Mouse (Mus musculus) layer of hippocampus, adult 9-10 months (tissue): ENCODE measurements at regions not wholly inside any gene's neighbourhood (a gene's known extent, or its start where the extent isn't known, plus 50 kb on each side); places are given as distances from the start of the nearest gene placed in this dataset.
"Not testable (repeated sequence)": the region's sequence is repeated elsewhere in the genome, so short reads cannot be mapped to it uniquely, and the experiment has no call there.

Experiments used
- DNase-seq: peaks from one replicate; pipeline ENCODE4 v3.0.0; 2022; ENCODE audit warnings: low spot score

GRCm38 (mm10) chr3:40379063-40379462 is 152.0 kb upstream of the Intu start:
- DNase-seq: no peak

- DNase-seq: peak; percentile 13
Measured at GRCm38 (mm10) chr3:40391631-40392030, 139.5 kb upstream of the Intu start.

- DNase-seq: no peak
Measured at GRCm38 (mm10) chr3:40398184-40398583, 132.9 kb upstream of the Intu start.

- DNase-seq: no peak
Measured at GRCm38 (mm10) chr3:40403402-40403801, 127.7 kb upstream of the Intu start.

GRCm38 (mm10) chr3:40405095-40405948 is 125.8 kb upstream of the Intu start:
- DNase-seq: no peak

- DNase-seq: no peak
Measured at GRCm38 (mm10) chr3:40405949-40406236, 125.2 kb upstream of the Intu start.

- DNase-seq: no peak
Measured at GRCm38 (mm10) chr3:40408921-40409488, 122.1 kb upstream of the Intu start.

- DNase-seq: no peak
Measured at GRCm38 (mm10) chr3:40410749-40411310, 120.3 kb upstream of the Intu start.

- DNase-seq: not testable (repeated sequence)
Measured at GRCm38 (mm10) chr3:40425183-40425844, 105.8 kb upstream of the Intu start.

- no peak for DNase-seq
Measured at GRCm38 (mm10) chr3:40426070-40426469, 105.0 kb upstream of the Intu start.

GRCm38 (mm10) chr3:40428021-40428420 is 103.1 kb upstream of the Intu start:
- no peak for DNase-seq

- DNase-seq: no peak
Measured at GRCm38 (mm10) chr3:40438251-40438650, 92.8 kb upstream of the Intu start.

- DNase-seq: no peak
Measured at GRCm38 (mm10) chr3:40441092-40442036, 89.7 kb upstream of the Intu start.

- peak; percentile 67 for DNase-seq
Measured at GRCm38 (mm10) chr3:40443788-40444595, 87.1 kb upstream of the Intu start.

GRCm38 (mm10) chr3:40452958-40453357 is 78.1 kb upstream of the Intu start:
- no peak for DNase-seq

- DNase-seq: no peak
Measured at GRCm38 (mm10) chr3:40453552-40453951, 77.5 kb upstream of the Intu start.

GRCm38 (mm10) chr3:40456070-40456469 is 75.0 kb upstream of the Intu start:
- DNase-seq: no peak

- DNase-seq: no peak
Measured at GRCm38 (mm10) chr3:40458490-40458889, 72.6 kb upstream of the Intu start.

GRCm38 (mm10) chr3:40463446-40463845 is 67.6 kb upstream of the Intu start:
- no peak for DNase-seq

GRCm38 (mm10) chr3:40470101-40470500 is 61.0 kb upstream of the Intu start:
- no peak for DNase-seq

- DNase-seq: no peak
Measured at GRCm38 (mm10) chr3:40472766-40473165, 58.3 kb upstream of the Intu start.
